Mouse (Mus musculus): Measurements from ENCODE around the gene Pecr. TPM values are rescaled to one million over a fixed set of nuclear protein-coding genes. Genes with fewer than 3 reads are reported as not detected.

Pecr gene
- total and polyA plus RNA-seq, 3 experiments: 17.6 to 24.8 (median 21.3) TPM

DNA sequence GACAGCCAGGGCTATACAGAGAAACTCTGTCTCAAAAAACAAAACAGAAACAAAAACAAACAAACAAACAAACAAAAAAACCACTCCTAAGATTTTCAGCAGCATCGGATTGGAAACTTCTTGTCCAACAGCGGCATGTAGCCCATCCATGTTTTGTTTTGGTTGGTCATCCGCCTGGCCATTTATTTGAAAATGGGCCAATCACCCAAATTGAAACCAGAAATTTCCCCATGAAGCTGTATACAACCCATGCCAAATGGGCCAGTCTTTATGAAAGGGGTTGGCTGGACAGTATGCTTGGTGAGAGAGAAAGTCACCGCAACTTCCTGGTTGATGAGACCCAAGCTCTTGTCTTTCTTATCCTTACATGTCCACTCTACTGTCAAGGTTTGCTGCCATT, 6.8 kb upstream of the Pecr start:
- no peak for TF ChIP-seq POLR2A (IDR thresholded peaks at IDR 0.05; ENCODE audit: low read depth, low read length)
- Histone ChIP-seq H3K27ac (ENCODE audit: insufficient read depth, low read depth) (no peak overlapping the region), H3K79me2 (replicated peaks; ENCODE audit: control insufficient read depth, extremely low read depth, insufficient read depth, poor library complexity, severe bottlenecking) (no peaks in the 10 kb centered on the region), H3K4me3 (replicated peaks in 1 of 3; ENCODE audit: low read depth in 2 of 3, low read length in 2 of 3, poor library complexity in 1 of 3) (no peak overlapping the region), H3K9ac (ENCODE audit: insufficient read depth, low read depth) (no peak overlapping the region), H3K9me3 (replicated peaks; ENCODE audit: low read length) (no peaks in the 10 kb centered on the region), H3K36me3 (replicated peaks in 1 of 2; ENCODE audit: control insufficient read depth in 1 of 2, insufficient read depth in 1 of 2, low read length in 1 of 2) (no peaks in the 10 kb centered on the region), H3K27me3 (replicated peaks) (peaks cover 5% of the 10 kb centered on the region), H3K4me1 (ENCODE audit: control insufficient read depth in 1 of 2, insufficient read depth in 2 of 2) (no peaks in the 10 kb centered on the region), H3K4me2 (ENCODE audit: insufficient read depth, low read depth, poor library complexity, severe bottlenecking) (no peak overlapping the region)
- DNase-seq (ENCODE audit: extremely low read depth): no peak
- in situ Hi-C loops (cut with MboI; ENCODE audit: low pct_ligation_motif_present, low pct_unique_long_range_greater_than_20kb, low sequenced_read_pairs): no loop called here
- dilution Hi-C loops (cut with MboI; ENCODE audit: extremely low pct_ligation_motif_present, extremely low pct_unique_long_range_greater_than_20kb, low sequenced_read_pairs): no loop called here

- H3K4me1 ChIP-seq (ENCODE audit: control insufficient read depth in 1 of 2, insufficient read depth in 2 of 2): peaks cover 0 to 4% of the 10 kb centered on the region in 2 experiments; a peak in 2 of 4 replicates
- peaks cover 19% of the 10 kb centered on the region for H3K27me3 ChIP-seq (replicated peaks)
- no peak overlapping the region for H3K9ac ChIP-seq (ENCODE audit: insufficient read depth, low read depth)
- H3K9me3 ChIP-seq (replicated peaks; ENCODE audit: low read length): no peaks in the 10 kb centered on the region
- no peaks in the 10 kb centered on the region for H3K79me2 ChIP-seq (replicated peaks; ENCODE audit: control insufficient read depth, extremely low read depth, insufficient read depth, poor library complexity, severe bottlenecking)
- no peak for DNase-seq (ENCODE audit: extremely low read depth)
- TF ChIP-seq SMC3 (IDR thresholded peaks at IDR 0.05; ENCODE audit: low read depth, low read length) (no peak), MYC (IDR thresholded peaks at IDR 0.05; ENCODE audit: low read depth, low read length) (no peak), ELF1 (IDR thresholded peaks at IDR 0.05; ENCODE audit: low read depth, low read length) (no peak), CTCF (conservative IDR thresholded peaks at IDR 0.05 in 1 of 2, IDR thresholded peaks at IDR 0.05 in 1 of 2; ENCODE audit: low read depth in 2 of 2, low read length in 2 of 2) (no peak), HCFC1 (IDR thresholded peaks at IDR 0.05; ENCODE audit: low read depth, low read length) (no peak), UBTF (IDR thresholded peaks at IDR 0.05; ENCODE audit: low read depth, low read length) (no peak)
- H3K4me3 ChIP-seq (replicated peaks in 1 of 3; ENCODE audit: low read depth in 2 of 3, low read length in 2 of 3, poor library complexity in 1 of 3): no peak overlapping the region
- H3K27ac ChIP-seq (ENCODE audit: insufficient read depth, low read depth): no peak overlapping the region
- no peak overlapping the region for H3K4me2 ChIP-seq (ENCODE audit: insufficient read depth, low read depth, poor library complexity, severe bottlenecking)
- H3K36me3 ChIP-seq (replicated peaks in 1 of 2; ENCODE audit: control insufficient read depth in 1 of 2, insufficient read depth in 1 of 2, low read length in 1 of 2): no peaks in the 10 kb centered on the region
- dilution Hi-C loops (cut with MboI; ENCODE audit: extremely low pct_ligation_motif_present, extremely low pct_unique_long_range_greater_than_20kb, low sequenced_read_pairs): no loop called here
- in situ Hi-C loops (cut with MboI; ENCODE audit: low pct_ligation_motif_present, low pct_unique_long_range_greater_than_20kb, low sequenced_read_pairs): no loop called here
Observed at GRCm38 (mm10) chr1:72288527-72289150, 4.5 kb upstream of the Pecr start.

- Histone ChIP-seq H3K27ac (ENCODE audit: insufficient read depth, low read depth) (no peak overlapping the region), H3K27me3 (replicated peaks) (peaks cover 19% of the 10 kb centered on the region)
- no peak for TF ChIP-seq MEF2A (IDR thresholded peaks at IDR 0.05; ENCODE audit: borderline replicate concordance, low read depth, low read length)
- no peak for TF ChIP-seq RCOR1 (conservative IDR thresholded peaks at IDR 0.05; ENCODE audit: low read depth, low read length)
- no peak for TF ChIP-seq MAFK (IDR thresholded peaks at IDR 0.05; ENCODE audit: insufficient replicate concordance, low read length)
- TF ChIP-seq SMC3 (IDR thresholded peaks at IDR 0.05; ENCODE audit: low read depth, low read length): no peak
- TF ChIP-seq MAZ (IDR thresholded peaks at IDR 0.05; ENCODE audit: low read depth, low read length): no peak
- TF ChIP-seq USF1 (IDR thresholded peaks at IDR 0.05; ENCODE audit: low read depth, low read length): no peak
- TF ChIP-seq PAX5 (IDR thresholded peaks at IDR 0.05; ENCODE audit: low read length): no peak
- no peak for TF ChIP-seq ELF1 (IDR thresholded peaks at IDR 0.05; ENCODE audit: low read depth, low read length)
- no peak for TF ChIP-seq MYC (IDR thresholded peaks at IDR 0.05; ENCODE audit: low read depth, low read length)
- no peak for TF ChIP-seq ZKSCAN1 (IDR thresholded peaks at IDR 0.05; ENCODE audit: borderline replicate concordance, low read depth, low read length)
- no peak for TF ChIP-seq NELFE (IDR thresholded peaks at IDR 0.05; ENCODE audit: low read depth, low read length)
- TF ChIP-seq NRF1 (IDR thresholded peaks at IDR 0.05; ENCODE audit: low read depth, low read length): no peak
- TF ChIP-seq GABPA (IDR thresholded peaks at IDR 0.05; ENCODE audit: insufficient replicate concordance, low read depth, low read length): no peak
- no peak for TF ChIP-seq CHD1 (IDR thresholded peaks at IDR 0.05; ENCODE audit: low read depth, low read length)
- TF ChIP-seq USF2 (conservative IDR thresholded peaks at IDR 0.05; ENCODE audit: low read depth, low read length): no peak
- TF ChIP-seq MAX (IDR thresholded peaks at IDR 0.05; ENCODE audit: low read length): no peak
Observed at GRCm38 (mm10) chr1:72287893-72288292, 3.8 kb upstream of the Pecr start.

More at GRCm38 (mm10) chr1:72287893-72288292, 3.8 kb upstream of the Pecr start:
- Histone ChIP-seq H3K79me2 (replicated peaks; ENCODE audit: control insufficient read depth, extremely low read depth, insufficient read depth, poor library complexity, severe bottlenecking) (no peaks in the 10 kb centered on the region; the same call in 1 of the 2 replicates), H3K9ac (ENCODE audit: insufficient read depth, low read depth) (no peak overlapping the region), H3K4me3 (replicated peaks in 1 of 3; ENCODE audit: low read depth in 2 of 3, low read length in 2 of 3, poor library complexity in 1 of 3) (no peak overlapping the region), H3K4me2 (ENCODE audit: insufficient read depth, low read depth, poor library complexity, severe bottlenecking) (no peak overlapping the region), H3K9me3 (replicated peaks; ENCODE audit: low read length) (no peaks in the 10 kb centered on the region), H3K4me1 (ENCODE audit: control insufficient read depth in 1 of 2, insufficient read depth in 2 of 2) (peaks cover 2 to 6% of the 10 kb centered on the region in 2 experiments; a peak in 2 of 4 replicates), H3K36me3 (replicated peaks in 1 of 2; ENCODE audit: control insufficient read depth in 1 of 2, insufficient read depth in 1 of 2, low read length in 1 of 2) (no peaks in the 10 kb centered on the region)
- dilution Hi-C loops (cut with MboI; ENCODE audit: extremely low pct_ligation_motif_present, extremely low pct_unique_long_range_greater_than_20kb, low sequenced_read_pairs): no loop called here
- no peak for DNase-seq (ENCODE audit: extremely low read depth)
- in situ Hi-C loops (cut with MboI; ENCODE audit: low pct_ligation_motif_present, low pct_unique_long_range_greater_than_20kb, low sequenced_read_pairs): no loop called here

All from CH12.LX (cell line).